Mouse (Mus musculus) regulatory T cell (primary cell): ENCODE measurements around the gene Smad3.

Experiments
- in situ Hi-C: fragments of 300-600 bp; cut with MboI, MseI; formaldehyde crosslinking; loops from one replicate; pipeline ENCODE4 v1.15.1; 2025; ENCODE audit warnings: high pct_unique_total_duplicates

Smad3 gene

DNA sequence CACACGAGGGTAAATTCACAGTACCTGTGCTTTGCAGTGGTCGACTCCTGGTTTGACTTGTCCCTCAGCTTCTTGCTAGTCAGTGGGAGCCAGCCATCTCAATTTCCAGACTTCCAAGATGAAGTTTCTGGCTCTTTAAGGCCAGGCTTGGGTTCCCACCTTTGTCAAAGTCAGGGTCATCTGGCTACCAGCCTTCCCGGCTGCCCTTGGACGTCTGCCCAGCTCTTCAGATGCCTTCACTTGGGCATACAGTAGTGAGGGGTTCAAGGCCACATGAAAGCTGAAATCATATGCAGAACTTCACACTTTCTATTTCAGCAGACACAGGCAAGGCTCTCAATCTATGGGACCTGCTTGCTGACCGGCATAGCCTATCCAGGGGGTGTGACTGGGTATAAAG lies 53.7 kb downstream of the Smad3 start:
- in situ Hi-C loops: loop anchor here (10.0 to 25.0 kb wide), 2 partner anchors 51 to 1342 kb away; partner anchors contain the start of gene Smad3

DNA sequence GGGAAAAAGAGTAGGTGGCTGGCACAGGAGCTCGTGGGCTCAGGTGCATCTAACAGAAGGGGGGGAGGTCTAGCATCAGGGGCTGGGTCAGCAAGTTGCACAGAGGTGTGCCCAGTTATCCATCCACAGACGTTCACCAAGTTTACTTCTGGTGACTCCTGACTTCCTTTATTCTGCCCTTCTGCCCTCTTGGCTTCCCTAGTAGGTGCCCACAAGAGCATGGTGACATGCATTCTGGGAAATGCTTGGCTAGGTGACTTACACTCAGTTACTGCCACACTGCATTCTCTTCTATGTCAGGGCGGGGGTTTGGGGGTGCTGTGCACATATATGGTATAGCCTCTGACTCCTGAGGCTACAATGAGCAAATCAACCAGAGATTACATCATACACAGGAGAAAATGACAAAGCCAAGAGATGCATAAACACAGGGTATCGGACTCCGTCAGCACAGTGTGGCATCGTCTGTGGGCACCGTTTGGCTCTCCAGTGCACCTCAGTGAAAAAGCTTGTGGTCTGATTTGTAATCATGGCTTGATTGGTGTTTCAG lies 54.5 kb downstream of the Smad3 start:
- in situ Hi-C loops: loop anchor here (10.0 to 25.0 kb wide), 2 partner anchors 51 to 1341 kb away; partner anchors contain the start of gene Smad3

DNA sequence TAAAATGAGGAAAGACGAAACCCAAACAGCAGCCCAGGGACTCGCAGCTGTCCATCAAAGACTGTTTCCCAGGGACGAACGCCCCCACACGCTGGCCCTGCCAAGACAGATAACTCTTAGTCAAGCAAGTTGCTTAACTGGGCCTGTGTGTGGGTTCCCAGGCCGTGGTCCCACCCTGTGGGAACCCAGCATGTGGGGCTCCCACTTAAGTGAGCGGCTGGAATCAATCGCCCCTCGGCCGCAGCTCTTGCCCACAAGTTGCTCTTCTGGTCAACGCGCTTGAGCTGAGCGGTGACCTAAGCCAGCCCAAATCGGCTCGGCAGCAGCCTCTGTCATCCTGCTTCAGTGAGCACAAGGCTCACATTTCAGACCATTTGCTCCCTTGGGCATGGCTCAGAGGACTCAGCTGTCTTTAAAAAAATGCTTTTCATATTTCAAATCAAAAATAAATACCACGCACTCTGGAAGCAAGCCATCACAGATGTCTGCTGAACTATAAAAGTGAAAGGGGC lies 55.2 kb downstream of the Smad3 start:
- in situ Hi-C loops: loop anchor here (10.0 to 25.0 kb wide), 2 partner anchors 52 to 1340 kb away; partner anchors contain the start of gene Smad3

DNA sequence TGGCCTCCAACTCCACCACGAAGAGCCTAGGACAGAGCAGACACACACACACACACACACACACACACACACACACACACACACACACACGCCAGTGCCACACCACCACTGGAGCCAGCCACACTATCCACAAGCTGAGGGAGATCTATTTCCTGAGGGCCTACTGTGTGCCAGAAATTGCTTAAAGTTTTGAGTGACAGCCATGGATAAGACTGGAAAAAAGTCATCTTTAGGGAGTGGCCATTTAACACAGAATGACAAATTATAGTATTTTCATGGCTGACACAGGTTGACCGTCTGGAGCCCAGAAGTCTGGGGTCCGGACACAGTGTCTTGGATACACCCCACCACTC lies 55.9 kb downstream of the Smad3 start:
- in situ Hi-C loops: loop anchor here (10.0 to 25.0 kb wide), 2 partner anchors 53 to 1340 kb away; partner anchors contain the start of gene Smad3

DNA sequence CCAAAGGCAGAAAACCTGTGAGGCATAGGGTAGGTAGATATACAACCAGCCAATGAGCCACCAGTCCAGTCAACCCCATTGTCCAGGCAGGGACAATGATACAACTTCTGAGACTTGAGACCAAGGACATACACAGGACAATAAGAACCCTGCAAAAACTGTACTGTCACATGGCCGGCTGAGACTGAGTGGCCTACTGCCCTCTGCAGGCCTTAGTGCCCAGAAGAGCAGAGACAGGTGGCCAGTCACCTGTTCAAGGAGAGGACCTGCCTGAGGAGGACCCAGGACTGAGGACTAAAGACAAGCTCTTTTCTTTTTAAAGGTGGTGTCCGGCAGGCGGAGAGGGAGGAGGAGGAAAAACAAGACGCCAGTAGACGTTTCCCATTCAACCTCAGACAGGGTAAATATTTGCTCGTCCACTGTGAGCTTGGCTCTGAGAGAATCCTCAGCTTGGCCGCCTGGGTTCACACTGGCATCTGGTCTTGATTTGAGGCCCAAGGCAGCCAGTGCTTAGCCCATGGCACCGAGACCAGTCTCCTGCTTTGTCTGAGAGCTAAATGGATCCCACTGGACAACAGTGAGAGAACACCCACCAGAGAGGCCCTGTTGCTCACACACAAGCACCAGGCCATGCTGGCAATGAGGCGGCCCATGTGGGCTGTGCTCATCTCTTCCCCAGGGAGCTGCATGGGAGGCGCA lies 56.4 kb downstream of the Smad3 start:
- in situ Hi-C loops: loop anchor here (10.0 to 25.0 kb wide), 2 partner anchors 53 to 1339 kb away; partner anchors contain the start of gene Smad3

DNA sequence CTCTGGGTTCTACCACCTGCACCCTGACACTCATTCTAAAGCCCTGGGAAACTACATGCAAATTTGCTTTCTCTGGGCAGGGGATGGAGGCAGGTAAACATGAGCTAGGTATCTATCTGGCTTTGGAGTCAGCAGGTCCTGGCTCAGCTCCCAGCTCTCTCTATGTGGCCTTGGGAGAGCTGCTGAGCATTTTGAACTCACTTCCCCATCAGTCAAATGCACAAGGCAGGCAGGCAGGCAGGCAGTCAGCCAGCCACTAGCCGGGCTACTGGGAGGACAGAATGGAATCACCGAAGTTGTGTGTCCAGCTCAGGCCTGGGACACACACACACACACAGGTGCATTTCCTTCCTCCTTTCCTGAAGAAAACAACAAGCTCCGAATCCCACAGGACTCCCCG lies 58.6 kb downstream of the Smad3 start:
- in situ Hi-C loops: loop anchor here (10.0 kb wide), 1 partner anchor 64 kb away; no protein-coding TSS in a partner anchor

DNA sequence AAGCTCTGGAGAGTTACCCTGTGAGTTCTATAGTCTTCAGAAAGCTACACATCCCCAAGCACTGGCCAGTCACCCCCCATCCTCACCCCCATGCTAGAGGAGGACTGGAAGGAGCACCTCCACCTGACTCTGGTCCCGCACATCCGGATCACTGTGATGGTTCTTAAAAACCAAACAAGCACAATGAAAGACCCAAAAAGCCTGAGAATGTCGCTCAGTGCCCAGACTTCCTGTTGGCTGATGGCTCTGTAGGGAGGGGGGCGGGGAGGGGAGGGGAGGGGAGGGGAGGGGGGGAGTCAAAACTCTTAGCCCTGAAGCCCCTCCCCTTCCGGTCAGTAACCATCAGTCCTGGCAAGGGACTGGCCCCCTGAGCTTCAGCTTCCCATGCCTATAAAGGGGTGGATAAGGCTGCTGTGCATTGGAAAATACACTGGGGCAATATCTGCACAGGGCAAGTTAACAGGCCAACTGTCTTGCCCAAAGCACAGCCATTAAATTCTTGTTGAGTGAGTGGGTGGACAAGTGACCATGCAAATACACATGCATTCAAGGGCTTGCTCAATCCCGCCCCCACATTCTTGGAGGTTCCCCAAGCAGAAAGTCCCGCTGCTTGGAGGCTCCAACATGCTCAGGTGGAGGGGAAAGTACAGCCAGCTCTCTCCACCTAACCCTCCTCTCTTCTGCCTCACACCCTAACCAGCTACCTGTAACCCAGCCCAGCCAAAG lies 59.3 kb downstream of the Smad3 start:
- in situ Hi-C loops: loop anchor here (10.0 kb wide), 1 partner anchor 64 kb away; no protein-coding TSS in a partner anchor

DNA sequence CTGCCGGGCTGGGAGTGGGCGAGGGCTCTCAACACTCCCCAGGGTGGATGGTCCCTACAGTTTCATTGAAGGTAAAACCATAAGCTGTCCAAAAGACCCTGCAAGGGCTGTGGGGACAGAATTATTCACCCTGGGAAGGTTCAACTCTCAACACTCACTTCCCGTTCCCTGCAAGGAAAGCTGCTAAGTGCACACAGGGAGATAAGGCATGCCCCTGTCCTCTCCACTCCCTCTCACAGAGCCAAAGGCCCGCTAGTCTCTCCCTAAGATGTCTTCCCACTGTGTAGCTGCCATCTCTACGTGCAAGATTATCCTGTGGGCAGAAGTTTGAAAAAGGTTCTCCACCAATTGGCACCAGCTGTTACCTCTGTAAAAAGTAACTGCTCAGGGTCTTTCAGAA lies 60.2 kb downstream of the Smad3 start:
- in situ Hi-C loops: loop anchor here (10.0 kb wide), 1 partner anchor 63 kb away; no protein-coding TSS in a partner anchor

DNA sequence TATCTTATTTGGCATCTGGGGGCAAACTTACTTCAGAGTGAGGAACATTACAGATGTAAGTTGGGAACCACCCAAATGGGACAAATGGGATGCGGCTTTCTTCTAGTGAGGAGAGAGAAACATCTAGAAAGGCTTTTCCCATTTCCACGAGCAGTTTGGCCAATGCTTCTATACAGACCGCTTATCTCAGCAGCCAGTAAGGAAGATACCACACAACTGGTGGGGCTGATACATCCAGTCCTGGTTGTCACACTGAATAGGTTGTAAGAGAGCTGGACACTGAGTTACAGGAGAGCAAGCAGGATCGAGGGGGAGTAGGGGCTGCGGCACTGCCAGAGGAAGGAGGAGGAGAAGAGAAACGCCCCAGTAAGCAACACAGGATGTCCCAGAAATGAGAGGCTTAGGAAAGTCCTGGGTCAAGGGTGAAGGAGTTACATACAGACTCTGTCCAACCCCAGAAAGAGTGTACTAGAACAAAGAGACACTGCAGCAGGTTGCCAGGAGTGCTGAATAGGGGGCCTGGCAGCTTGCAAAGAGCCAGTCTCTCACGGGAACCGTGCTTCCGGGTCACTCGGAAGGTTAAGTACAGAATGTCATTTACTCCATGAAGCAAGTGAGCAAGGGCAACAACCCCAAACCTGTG lies 61.2 kb downstream of the Smad3 start:
- in situ Hi-C loops: loop anchor here (10.0 kb wide), 1 partner anchor 62 kb away; no protein-coding TSS in a partner anchor

DNA sequence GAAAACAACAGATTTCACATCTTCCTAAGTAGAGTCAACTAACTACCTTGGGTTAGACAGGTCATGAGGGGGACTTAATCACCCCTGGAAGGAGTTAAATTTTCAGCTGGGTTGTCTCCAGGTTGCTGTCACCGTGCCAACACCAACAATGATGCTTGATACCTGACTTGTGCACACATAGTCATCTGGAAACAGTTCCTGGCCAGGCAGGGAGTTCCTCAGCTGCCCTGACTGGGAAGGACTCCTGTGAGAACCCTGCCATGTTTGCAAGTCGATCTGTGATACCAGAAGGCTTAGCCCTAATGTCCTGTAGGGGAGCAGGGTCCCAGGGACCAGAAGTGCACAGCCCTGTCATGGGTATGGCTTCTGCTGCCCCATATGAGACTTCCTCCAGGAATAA lies 65.8 kb downstream of the Smad3 start:
- in situ Hi-C loops: loop anchor here (10.0 kb wide), 1 partner anchor 57 kb away; no protein-coding TSS in a partner anchor

DNA sequence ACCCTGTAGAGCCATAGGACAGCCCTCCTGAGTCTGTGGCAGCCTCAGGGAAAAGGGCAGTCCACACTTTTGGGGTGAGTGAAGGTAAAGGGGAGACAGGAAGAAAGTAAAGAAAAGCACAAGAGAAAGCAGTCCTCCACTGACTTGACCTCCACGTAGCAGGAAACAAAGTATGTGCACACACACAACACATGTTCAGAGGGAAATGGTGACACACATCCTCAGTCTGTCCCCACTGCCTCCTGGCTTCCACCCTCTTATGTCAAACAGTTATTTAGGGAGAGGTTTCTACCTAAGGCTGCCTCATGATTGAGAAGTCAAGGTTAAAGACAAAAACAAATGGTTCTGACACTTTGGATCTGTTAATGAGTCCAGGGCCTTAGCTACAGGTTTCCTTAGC lies 67.3 kb downstream of the Smad3 start:
- in situ Hi-C loops: loop anchor here (10.0 kb wide), 1 partner anchor 56 kb away; no protein-coding TSS in a partner anchor

DNA sequence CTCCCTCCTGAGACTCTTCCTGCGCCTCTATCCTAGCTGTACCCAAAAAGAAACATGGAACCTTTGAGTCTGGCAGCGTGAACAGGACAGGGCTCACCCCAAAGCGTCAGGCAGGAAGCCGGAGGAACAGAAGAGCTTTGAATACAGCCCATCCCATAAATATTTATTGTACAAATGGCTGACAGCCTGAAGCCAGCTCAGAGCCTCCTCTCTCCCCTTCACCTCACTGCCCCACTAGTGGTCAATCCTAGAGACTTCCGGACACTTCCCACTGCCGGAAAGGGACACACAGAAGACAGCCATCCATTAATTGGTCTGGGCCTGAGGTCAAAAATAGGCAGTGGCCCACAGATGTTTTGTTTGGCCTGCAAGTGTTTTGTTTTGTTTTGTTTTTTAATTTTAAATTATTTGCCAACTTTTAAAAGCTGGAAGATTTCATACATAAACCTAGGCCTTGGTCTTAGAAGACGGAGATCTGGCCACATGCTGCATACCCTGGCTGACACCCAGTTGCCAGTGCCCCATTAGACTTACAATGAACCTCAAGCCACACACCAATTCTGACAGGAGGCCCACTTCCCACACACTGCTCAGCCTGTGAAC lies 70.3 kb downstream of the Smad3 start:
- in situ Hi-C loops: no loop called here

DNA sequence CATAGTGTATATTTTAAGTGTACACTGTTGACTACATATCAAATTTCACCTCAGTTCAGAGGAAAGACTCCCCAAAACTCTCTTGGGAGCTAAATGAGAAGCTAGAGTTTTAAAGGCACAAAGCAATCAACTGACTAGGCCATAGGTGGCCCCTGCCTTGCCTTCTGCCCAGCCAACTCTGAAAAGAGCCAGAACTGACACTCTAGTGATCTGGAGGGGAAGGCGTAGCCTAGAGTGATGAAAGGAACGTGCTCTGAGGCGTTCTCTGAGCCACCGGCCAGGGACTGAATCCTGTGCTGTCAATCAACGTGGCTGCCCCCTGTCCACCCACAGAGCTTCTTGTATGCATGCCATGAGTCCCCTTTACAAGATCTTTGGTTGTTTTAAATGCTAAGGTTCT lies 72.4 kb downstream of the Smad3 start:
- in situ Hi-C loops: no loop called here

DNA sequence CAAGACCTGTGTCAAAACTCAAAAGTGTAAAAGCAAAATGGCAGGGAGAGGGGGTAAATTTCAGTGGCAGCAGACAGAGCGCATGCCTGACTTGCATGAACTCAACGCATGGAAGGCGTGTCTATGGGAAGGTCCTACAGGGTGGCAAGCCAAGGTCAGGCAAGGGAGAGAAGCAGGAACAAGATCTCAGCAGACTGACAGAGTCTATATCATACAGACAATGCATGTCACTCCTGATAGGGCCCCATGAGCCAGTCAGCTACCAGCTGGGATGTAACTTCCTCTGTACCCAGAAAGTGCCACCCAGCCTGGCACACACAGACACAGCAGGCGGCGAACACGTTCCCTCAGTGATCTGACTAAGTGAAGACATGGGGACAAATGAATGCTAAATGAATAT lies 73.5 kb downstream of the Smad3 start:
- in situ Hi-C loops: no loop called here

DNA sequence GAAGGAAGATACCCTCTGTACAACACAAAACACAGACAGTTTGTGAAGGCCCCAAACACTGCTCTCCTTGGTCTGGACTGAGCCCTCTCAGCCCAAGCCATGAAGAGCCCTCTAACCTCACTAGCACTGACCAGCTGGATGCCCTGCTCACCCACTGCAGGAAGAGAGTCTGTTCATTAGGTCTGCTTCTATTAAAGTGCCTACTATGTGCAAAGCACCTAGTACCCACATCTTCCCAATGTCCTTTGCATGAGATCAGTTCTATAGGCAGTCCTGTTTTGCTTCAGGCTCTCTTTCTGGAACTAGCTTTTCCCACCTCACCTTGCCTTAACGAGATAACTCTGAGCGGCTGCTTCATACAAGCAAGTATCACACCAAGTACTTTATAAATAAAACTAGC lies 74.9 kb downstream of the Smad3 start:
- in situ Hi-C loops: no loop called here

DNA sequence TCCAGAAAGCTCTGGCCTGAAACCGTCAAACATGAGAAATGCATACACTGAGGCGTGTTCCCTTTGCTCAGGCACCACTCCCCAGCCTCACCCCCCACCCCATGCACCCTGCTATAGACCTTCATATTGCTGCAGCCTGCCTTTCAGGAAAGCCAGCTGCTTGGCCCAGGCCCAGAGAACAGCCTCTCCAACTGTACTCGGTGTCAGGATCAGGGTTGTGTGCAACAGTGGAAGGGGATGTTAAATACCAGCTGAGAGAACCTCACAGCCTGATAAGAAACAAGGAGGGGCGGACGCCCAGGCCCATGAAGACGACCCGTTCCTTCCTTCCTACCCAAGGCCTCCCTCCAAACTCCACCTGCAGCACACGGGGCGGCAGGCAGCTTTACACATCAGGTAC lies 75.5 kb downstream of the Smad3 start:
- in situ Hi-C loops: no loop called here

DNA sequence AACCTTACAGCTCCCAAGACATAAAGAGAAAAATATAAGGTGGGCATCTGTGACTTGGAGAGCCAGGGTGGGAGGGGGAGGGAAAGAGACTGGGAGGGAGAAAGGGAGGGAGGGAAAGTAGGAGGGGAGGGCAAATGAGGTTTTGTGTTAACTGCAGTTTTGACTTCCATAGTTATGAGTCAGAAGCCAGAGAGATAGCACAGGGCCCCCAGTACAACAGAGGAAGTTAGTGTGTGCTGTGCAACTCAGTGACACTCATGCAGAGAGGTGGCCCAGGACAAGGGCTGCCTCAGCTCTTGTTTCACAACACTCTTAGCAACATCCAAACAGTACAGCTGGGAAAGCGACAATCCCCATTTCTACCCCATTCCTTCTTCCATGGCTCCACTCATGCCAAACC lies 79.7 kb downstream of the Smad3 start:
- in situ Hi-C loops: no loop called here

DNA sequence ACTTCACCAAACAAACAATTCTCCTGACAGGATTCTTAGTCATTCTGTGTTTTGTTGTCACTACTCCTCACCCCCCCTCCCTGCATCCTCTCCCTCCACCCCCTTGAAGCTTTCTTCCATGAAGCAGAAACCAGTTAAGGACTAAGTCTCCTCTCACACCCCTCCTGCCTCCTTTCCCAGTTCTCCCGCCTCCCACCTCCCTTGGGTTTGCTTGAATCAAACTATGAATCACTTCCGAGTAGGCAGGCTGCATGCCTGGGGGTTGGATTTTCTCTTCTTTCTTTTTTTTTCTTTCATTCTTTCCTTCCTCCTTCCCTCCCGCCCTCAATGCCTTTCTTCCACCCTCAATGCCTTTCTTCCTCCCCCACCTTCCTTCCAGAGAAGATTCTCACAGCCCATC lies 80.2 kb downstream of the Smad3 start:
- in situ Hi-C loops: no loop called here

DNA sequence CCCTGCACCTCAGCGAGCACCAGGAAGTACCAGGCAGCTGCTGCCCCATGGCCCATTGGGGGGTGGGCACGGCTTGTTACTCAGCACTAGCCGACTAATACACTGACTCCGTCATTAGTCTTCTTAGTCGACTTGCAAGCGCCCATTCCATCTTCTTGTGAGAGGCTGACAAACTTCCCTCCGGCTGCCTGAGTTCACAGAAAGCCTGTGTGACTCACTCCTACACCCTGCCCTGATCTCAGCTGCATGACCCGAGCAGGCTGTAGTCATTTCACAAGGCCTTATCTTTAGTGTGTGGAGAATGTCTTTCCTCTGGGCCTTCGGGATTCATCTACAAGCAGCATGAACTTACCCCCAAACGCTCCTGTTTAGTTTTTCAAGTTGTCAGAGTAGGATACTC lies 83.2 kb downstream of the Smad3 start:
- in situ Hi-C loops: no loop called here

DNA sequence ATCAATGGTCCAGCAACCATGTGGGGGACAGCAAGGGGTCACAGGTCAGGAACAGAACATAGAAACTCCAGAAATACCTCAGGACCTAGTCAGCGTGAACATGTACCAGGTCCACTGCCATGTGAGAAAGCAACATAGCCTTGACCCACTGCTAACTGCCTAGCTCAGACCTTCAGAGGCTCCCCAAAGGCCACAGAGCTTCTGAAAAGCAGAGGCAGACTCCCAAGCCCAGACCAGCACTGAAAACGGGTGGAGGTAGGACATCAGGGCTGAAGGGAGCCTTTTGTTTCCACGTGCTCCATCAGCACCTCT lies 84.3 kb downstream of the Smad3 start:
- in situ Hi-C loops: no loop called here

DNA sequence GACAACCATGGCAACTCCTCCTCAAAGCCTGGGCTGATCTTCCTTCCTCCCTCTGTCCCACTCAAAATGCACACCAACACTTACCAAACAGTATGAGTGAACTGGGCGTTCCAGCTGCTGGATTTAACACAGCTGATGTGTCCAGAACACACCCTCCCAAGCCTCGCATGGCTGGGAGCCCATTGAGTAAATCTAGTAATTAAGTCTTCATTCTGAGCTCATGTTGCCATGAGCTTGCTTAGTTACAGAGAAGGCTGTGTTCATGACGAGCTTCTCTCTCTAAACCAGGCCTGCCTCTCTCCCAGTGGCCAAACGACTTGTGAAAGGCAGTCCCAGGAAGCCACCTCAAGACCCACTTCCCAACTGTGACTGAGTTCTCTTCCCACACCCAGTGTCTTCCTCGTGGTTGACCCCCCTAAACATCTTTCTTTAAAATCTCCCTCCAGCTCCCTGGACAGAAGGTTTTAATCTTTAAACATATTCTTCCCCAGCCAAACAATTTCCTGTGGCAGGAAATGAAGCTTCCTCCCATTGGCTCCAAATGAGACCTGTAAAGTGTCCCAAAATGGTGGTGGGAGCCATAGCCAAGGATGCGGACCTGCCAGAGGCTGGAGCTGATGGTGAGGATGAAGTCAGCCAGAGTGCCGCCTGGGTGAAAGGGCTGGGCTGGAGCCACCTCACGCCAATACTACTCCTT lies 84.8 kb downstream of the Smad3 start:
- in situ Hi-C loops: no loop called here
